Mouse (Mus musculus) gastrocnemius, adult 2 months (tissue): ENCODE results near the gene Cdk12. TPM values are rescaled to one million over a fixed set of nuclear protein-coding genes. Genes with fewer than 3 reads are reported as not detected.
"Not testable (repeated sequence)": the region's sequence is repeated elsewhere in the genome, so short reads cannot be mapped to it uniquely, and the experiment has no call there.

Experiments used
- DNase-seq: peaks from one replicate; pipeline ENCODE4 v3.0.0; 2022
- H3K27ac ChIP-seq: fragments of 200-600 bp; 2 replicates; pipeline ENCODE4 v1.8.1; 2022; ENCODE audit warnings: mild to moderate bottlenecking
- H3K4me3 ChIP-seq: fragments of 200-600 bp; 2 replicates; pipeline ENCODE4 v1.8.1; 2022; ENCODE audit warnings: mild to moderate bottlenecking, moderate library complexity
- CTCF ChIP-seq: fragments of 200-600 bp; IDR thresholded peaks from 2 replicates; pipeline ENCODE4 v1.8.1; 2022; ENCODE audit warnings: antibody characterized with exemption, mild to moderate bottlenecking, moderate library complexity
- intact Hi-C: fragments of 180-260 bp; cut with DNase I; formaldehyde crosslinking; loops from one replicate; pipeline ENCODE4 v1.15.1; 2025
- total RNA-seq, 2 experiments: library from RNA; stranded (reverse); gene quantifications; 2 replicates each; pipeline ENCODE4 v1.2.3; 2021

The Cdk12 gene
- total RNA-seq, 2 experiments from 2014 or later: 14.2 to 17.1 TPM

DNA sequence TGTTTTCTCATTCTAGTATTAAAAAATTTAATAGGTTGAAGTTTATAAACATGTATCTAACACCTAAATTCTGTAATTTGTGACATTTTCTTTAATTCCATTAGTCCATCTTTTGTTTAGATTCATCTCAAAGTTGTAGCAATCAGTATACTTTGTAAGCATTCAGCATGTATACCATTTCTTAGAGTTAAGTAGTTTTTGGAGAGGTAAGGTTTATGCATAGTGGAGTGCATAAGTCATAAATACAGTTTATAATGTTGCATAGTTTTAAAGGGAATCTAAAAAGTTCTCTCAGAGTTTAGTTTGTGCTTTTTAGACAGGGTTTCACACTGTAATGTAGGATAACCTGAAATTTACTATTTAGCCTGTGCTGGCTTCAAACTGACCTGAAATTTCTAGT lies 2.6 kb downstream of the Cdk12 start:
- peak overlapping the region; percentile 96 for H3K4me3 ChIP-seq
- no peak for DNase-seq
- intact Hi-C loops: no loop called here
- H3K27ac ChIP-seq: peak overlapping the region; percentile 100; the same call in 1 of the 2 replicates
- no peak for TF ChIP-seq CTCF

DNA sequence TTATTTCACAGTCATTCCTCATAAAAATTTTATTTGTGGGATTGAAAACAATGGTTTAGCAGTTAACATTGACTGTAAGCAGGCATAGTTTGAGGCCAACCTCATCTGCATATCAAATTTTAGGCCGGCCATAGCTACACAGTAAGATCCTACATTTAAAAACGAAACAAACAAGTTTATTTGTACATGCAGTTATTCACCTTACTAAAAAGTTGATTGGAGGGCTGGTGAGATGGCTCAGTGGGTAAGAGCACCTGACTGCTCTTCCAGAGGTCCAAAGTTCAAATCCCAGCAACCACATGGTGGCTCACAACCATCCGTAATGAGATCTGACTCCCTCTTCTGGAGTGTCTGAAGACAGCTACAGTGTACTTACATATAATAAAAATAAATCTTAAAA lies 3.4 kb downstream of the Cdk12 start:
- intact Hi-C loops, DNase-seq, H3K27ac ChIP-seq: not testable (repeated sequence)
- H3K4me3 ChIP-seq: peak overlapping the region; percentile 96; the same call in 1 of the 2 replicates

DNA sequence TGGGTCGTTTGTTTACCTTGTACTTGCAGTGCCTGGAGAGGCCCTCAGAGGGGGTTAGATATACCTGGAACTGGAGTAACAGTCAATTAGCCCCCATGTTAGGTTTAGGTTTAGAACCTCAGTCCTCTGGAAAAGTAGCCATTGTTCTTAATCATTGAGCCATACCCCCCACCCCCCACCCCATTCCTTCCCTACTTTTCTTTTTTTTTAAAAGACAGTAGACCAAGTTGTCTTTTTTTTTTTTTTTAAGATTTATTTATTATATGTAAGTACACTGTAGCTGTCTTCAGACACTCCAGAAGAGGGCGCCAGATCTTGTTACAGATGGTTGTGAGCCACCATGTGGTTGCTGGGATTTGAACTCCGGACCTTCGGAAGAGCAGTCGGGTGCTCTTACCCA lies 6.8 kb downstream of the Cdk12 start:
- H3K4me3 ChIP-seq, intact Hi-C loops, H3K27ac ChIP-seq, DNase-seq: not testable (repeated sequence)

GRCm38 (mm10) chr11:98213311-98213710 lies 10.5 kb downstream of the Cdk12 start:
- H3K27ac ChIP-seq: no peak overlapping the region
- no peak for DNase-seq
- intact Hi-C loops: no loop called here
- TF ChIP-seq CTCF: no peak
- H3K4me3 ChIP-seq: no peak overlapping the region

- no peak for DNase-seq
- no peak for TF ChIP-seq CTCF
- no peak overlapping the region for H3K27ac ChIP-seq
- intact Hi-C loops: loop anchor here (5.0 to 10.0 kb wide), 2 partner anchors 44 to 122 kb away; no protein-coding TSS in a partner anchor
- H3K4me3 ChIP-seq: no peak overlapping the region
Measured at GRCm38 (mm10) chr11:98226349-98226748, 23.5 kb downstream of the Cdk12 start.

DNA sequence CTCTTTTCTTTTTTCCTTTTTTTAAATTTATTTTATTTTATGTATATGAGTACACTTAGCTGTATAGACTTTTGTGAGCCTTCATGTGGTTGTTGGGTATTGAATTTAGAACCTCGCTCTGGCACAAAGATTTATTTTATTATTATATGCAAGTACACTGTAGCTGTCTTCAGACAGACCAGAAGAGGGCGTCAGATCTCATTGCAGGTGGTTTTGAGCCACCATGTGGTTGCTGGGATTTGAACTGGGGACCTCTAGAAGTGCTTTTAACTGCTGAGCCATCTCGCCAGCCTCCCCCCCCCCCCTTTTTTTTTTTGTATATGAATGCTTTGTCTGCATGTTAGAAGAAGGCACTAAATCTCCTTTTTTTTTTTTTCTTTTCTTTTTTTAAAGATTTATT lies 35.6 kb downstream of the Cdk12 start:
- intact Hi-C loops: loop anchor here (5.0 kb wide), 1 partner anchor 66 kb away; no protein-coding TSS in a partner anchor
- no peak for DNase-seq

GRCm38 (mm10) chr11:98238995-98239394 lies 36.1 kb downstream of the Cdk12 start:
- TF ChIP-seq CTCF: no peak
- intact Hi-C loops: loop anchor here (5.0 kb wide), 1 partner anchor 67 kb away; no protein-coding TSS in a partner anchor
- DNase-seq: no peak

More for the DNA sequence above, 35.6 kb downstream of the Cdk12 start:
- no peak for TF ChIP-seq CTCF
- no peak overlapping the region for H3K27ac ChIP-seq
- no peak overlapping the region for H3K4me3 ChIP-seq

DNA sequence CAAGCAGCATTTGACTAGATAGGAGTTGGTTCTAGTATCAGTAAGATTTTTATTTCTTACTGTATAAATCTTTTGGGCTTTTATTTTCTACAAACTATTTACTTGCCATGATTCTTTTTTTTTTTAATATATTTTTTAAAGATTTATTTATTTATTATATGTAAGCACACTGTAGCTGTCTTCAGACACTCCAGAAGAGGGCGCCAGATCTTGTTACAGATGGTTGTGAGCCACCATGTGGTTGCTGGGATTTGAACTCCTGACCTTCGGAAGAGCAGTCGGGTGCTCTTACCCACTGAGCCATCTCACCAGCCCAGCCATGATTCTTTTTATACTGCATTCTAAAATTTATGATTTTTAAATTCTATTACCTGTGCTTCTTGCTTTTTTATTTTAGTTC lies 40.1 kb downstream of the Cdk12 start:
- DNase-seq, H3K27ac ChIP-seq, H3K4me3 ChIP-seq, intact Hi-C loops: not testable (repeated sequence)
- peak; percentile 33; the same call in 1 of the 2 replicates for TF ChIP-seq CTCF

More at GRCm38 (mm10) chr11:98238995-98239394, 36.1 kb downstream of the Cdk12 start:
- Histone ChIP-seq H3K4me3 (no peak overlapping the region), H3K27ac (no peak overlapping the region)

DNA sequence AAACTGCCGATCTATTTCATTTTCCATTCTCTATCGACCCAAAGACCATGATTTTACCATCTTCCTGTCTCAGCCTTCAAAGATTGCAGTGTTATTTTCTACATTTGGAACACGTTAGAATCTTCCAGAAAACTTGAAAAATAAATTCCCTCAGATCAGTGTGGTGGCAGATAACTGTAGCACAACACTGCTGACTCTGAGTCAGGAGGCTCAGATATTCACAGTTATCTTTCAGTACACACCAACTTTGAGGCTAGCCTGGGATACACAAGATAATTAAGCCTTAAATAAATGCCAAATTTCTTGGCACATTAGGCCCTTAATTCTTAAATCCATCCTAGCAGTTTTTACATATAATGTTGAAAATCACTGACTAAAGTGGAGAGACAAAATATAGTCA lies 41.6 kb downstream of the Cdk12 start:
- no peak overlapping the region for H3K27ac ChIP-seq
- TF ChIP-seq CTCF: no peak
- H3K4me3 ChIP-seq: no peak overlapping the region
- intact Hi-C loops: no loop called here
- no peak for DNase-seq

DNA sequence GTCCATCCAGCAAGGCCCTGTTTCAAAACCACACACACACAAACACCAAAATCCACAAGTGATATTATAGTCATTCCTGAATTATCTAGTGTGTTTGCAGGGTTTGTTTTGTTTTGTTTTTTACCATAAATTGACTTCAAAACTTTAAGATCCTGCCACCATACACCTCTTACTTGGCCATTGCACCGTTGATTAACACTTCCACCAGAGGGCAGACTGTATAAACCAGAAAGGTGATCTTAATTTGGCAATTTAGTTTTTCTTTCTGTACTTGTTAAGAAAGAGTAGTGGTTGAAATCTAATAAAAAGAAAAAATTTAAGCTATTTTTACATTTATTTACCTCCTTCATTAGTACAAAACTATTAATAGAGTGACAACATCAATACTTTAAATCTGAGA lies 44.5 kb downstream of the Cdk12 start:
- TF ChIP-seq CTCF: peak; percentile 51
- DNase-seq: no peak
- Histone ChIP-seq H3K4me3 (no peak overlapping the region), H3K27ac (no peak overlapping the region)
- intact Hi-C loops: no loop called here

- intact Hi-C loops: no loop called here
- Histone ChIP-seq H3K4me3 (no peak overlapping the region), H3K27ac (no peak overlapping the region)
- DNase-seq: no peak
- no peak for TF ChIP-seq CTCF
Measured at GRCm38 (mm10) chr11:98253807-98254206, 50.9 kb downstream of the Cdk12 start.

DNA sequence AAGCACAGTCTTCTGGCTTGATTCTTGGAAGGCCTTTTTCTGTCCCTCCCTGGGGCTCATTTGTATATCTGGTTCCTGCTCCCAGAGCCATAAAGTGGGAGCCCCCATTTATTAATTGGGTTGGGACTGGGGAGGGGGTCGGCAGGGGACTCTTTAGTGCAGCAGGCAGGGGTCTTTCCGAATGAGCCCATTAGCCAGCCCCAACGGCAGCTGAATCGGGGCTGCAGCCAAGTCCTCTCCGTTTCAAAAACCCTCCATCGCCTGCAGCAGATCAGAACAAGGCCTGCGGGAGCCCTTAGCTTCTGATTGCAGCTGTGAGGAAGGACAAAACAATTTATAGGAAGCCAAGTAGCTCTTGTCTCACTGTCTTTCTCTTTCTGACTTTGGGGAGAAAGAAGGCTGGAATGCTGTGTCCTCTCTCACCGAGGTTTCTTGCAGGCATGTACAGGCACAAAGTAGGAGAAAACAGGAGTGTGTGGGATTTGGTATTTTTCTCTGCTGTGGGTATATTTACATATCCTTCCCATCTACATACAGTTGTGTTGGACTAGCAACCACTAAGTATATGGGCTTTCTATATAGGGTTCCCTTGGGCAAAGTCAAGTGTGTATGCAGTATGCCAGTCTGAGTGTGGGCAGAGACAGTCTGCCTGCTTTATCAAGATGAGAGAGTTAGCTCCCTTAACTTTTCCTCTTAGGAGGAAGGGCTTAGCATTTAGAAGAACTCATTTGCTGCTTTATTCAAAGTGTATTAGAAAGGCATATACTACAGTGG lies 58.0 kb downstream of the Cdk12 start:
- no peak for DNase-seq
- no peak for TF ChIP-seq CTCF
- H3K27ac ChIP-seq: peak overlapping the region; percentile 63
- no peak overlapping the region for H3K4me3 ChIP-seq
- intact Hi-C loops: no loop called here

GRCm38 (mm10) chr11:98265039-98265438 lies 62.2 kb downstream of the Cdk12 start:
- Histone ChIP-seq H3K4me3 (no peak overlapping the region), H3K27ac (no peak overlapping the region)
- intact Hi-C loops: loop anchor here (1.0 to 5.0 kb wide), 3 partner anchors 80 to 192 kb away; no protein-coding TSS in a partner anchor
- peak; percentile 74 for DNase-seq
- no peak; the same call in 1 of the 2 replicates for TF ChIP-seq CTCF
